ENCODE assay signal across 21 mouse cellular contexts in genomic region chr15:78331523-78332340, GRCm38 (mm10). TPM values are rescaled to one million over a fixed set of nuclear protein-coding genes. Genes with fewer than 3 reads are reported as not detected.
DNase-seq lines count a peak whose midpoint lies in the region; ATAC-seq lines count a peak whose summit lies in the region.
"Had no signal": no experiment of that assay in that cellular context is flagged by ENCODE, and none has a peak within 500 bp of the region (broad histone marks: within the 10 kb centered on the region; RNA-seq: fewer than 3 reads in every experiment).

No protein-coding gene starts in this region.

- no peak overlapping the region for H3K27ac ChIP-seq in lung, embryonic 16.5 days (ENCODE audit: low read length)
- H3K27ac ChIP-seq: embryonic facial prominence, embryonic 13.5 days; forebrain, embryonic 13.5 days; heart, adult 2 months; heart, embryonic 15.5 days; hindbrain, embryonic 10.5 days; hindbrain, embryonic 14.5 days had no signal

- H3K4me1 ChIP-seq in lung, embryonic 16.5 days (replicated peaks; ENCODE audit: control insufficient read depth, insufficient read depth, low read length): no peaks in the 10 kb centered on the region
- H3K4me1 ChIP-seq: embryonic facial prominence, embryonic 13.5 days; heart, embryonic 15.5 days had no signal

- no peak overlapping the region for H3K4me2 ChIP-seq in lung, embryonic 16.5 days (ENCODE audit: low read depth, low read length)
- H3K4me2 ChIP-seq: embryonic facial prominence, embryonic 13.5 days; forebrain, embryonic 13.5 days; heart, embryonic 11.5 days; heart, embryonic 15.5 days; hindbrain, embryonic 14.5 days had no signal

- no peak overlapping the region for H3K4me3 ChIP-seq in lung, embryonic 16.5 days (ENCODE audit: low read length)
- H3K4me3 ChIP-seq: embryonic facial prominence, embryonic 13.5 days; forebrain, embryonic 13.5 days; heart, adult 2 months; heart, embryonic 15.5 days; hindbrain, embryonic 10.5 days had no signal

- DNase-seq in lung, postnatal 14 days: no peak
- peak; percentile 48 for DNase-seq in lung, postnatal 25 days (ENCODE audit: low spot score)
- no peak for DNase-seq in right cerebral cortex, adult 2 months (ENCODE audit: low spot score in 2 of 2)
- DNase-seq in right cerebral cortex, postnatal 36 days (ENCODE audit: low spot score in 2 of 2): no peak
- DNase-seq in kidney, adult 9 months: no peak
- DNase-seq: adrenal gland, postnatal 10 days; cerebellum, adult 11 months; cerebellum, adult 8-10 months; cerebellum, postnatal 14 days; gastrocnemius, postnatal 10 days; heart, adult 2 months; heart, postnatal 14 days had no signal

- WGBS in lung, embryonic 16.5 days: 27% methylated on average over 3 of the region's 5 CpGs

- ATAC-seq in lung, embryonic 16.5 days (ENCODE audit: low read depth): 0 out of 2 replicates have a peak, but pooled peaks have one; percentile 45
- ATAC-seq in common myeloid progenitor, adult 5-6 weeks (replicated peaks; ENCODE audit: low read depth, poor library complexity, severe bottlenecking): peak; percentile 53
- peak; percentile 57 for ATAC-seq in megakaryocyte progenitor cell, adult 5-6 weeks (replicated peaks; ENCODE audit: poor library complexity)
- ATAC-seq: forebrain, embryonic 13.5 days had no signal

- no peaks in the 10 kb centered on the region for H3K27me3 ChIP-seq in lung, embryonic 16.5 days (ENCODE audit: control insufficient read depth, insufficient read depth, low read depth, low read length)
- H3K27me3 ChIP-seq: embryonic facial prominence, embryonic 13.5 days; forebrain, embryonic 13.5 days; heart, embryonic 15.5 days had no signal

- no peaks in the 10 kb centered on the region for H3K9me3 ChIP-seq in lung, embryonic 16.5 days (ENCODE audit: control insufficient read depth, low read length)
- H3K9me3 ChIP-seq: embryonic facial prominence, embryonic 13.5 days; forebrain, embryonic 13.5 days; heart, embryonic 15.5 days; hindbrain, embryonic 10.5 days had no signal

- H3K9ac ChIP-seq in lung, embryonic 16.5 days (ENCODE audit: low read length): no peak overlapping the region
- H3K9ac ChIP-seq: embryonic facial prominence, embryonic 13.5 days; forebrain, embryonic 13.5 days; heart, embryonic 15.5 days; hindbrain, embryonic 14.5 days had no signal

- H3K36me3 ChIP-seq in lung, embryonic 16.5 days (ENCODE audit: control insufficient read depth, insufficient read depth, low read length): no peaks in the 10 kb centered on the region
- H3K36me3 ChIP-seq: embryonic facial prominence, embryonic 13.5 days; heart, embryonic 15.5 days; hindbrain, embryonic 10.5 days had no signal

RNA-seq across cellular contexts. Expression of gene Csf2rb, which starts 6.2 kb away (rescaled TPM):
- 3.0 and 6.5 TPM in 2 replicates for polyA plus RNA-seq in lung, embryonic 16.5 days (2015; fragmentation: Nextera tagmentation; extraction: Ambion mirVana)
- total RNA-seq in common myeloid progenitor, adult 5-6 weeks (2017): 18.1 and 33.5 TPM in 2 replicates
- total RNA-seq in megakaryocyte progenitor cell, adult 5-6 weeks (2015): 52.6 and 56.2 TPM in 2 replicates
- 48.5 and 55.8 TPM in 2 replicates for total RNA-seq in megakaryocyte progenitor cell, adult 5-6 weeks (2017)

RNA-seq across cellular contexts. Expression of gene Csf2rb2, which starts 26.2 kb away (rescaled TPM):
- polyA plus RNA-seq in lung, embryonic 16.5 days (2015; fragmentation: Nextera tagmentation; extraction: Ambion mirVana): 0.47 and 0.48 TPM in 2 replicates
- 1.2 and 2.4 TPM in 2 replicates for total RNA-seq in common myeloid progenitor, adult 5-6 weeks (2017)
- 4.2 and 4.7 TPM in 2 replicates for total RNA-seq in megakaryocyte progenitor cell, adult 5-6 weeks (2015)
- 0.98 and 1.7 TPM in 2 replicates for total RNA-seq in megakaryocyte progenitor cell, adult 5-6 weeks (2017)
